Mouse (Mus musculus) megakaryocyte, embryonic 14.5 days (primary cell): ENCODE data around the gene Gas8. TPM values are rescaled to one million over a fixed set of nuclear protein-coding genes. Genes with fewer than 3 reads are reported as not detected.

Experiments used
- H3K27me3 ChIP-seq: replicated peaks from 2 replicates; pipeline ENCODE3; 2012; ENCODE audit warnings: inconsistent platforms
- H3K36me3 ChIP-seq: replicated peaks from 2 replicates; pipeline ENCODE3; 2012; ENCODE audit warnings: low read length, inconsistent platforms, mixed read lengths
- H3K4me1 ChIP-seq: 2 replicates; pipeline ENCODE4 v1.6.1; 2012; ENCODE audit warnings: inconsistent platforms
- H3K4me3 ChIP-seq: replicated peaks from 2 replicates; pipeline ENCODE3; 2012; ENCODE audit warnings: moderate library complexity, mild to moderate bottlenecking, inconsistent platforms
- H3K9me3 ChIP-seq: 2 replicates; pipeline ENCODE4 v1.6.1; 2012; ENCODE audit warnings: inconsistent platforms
- FLI1 ChIP-seq: IDR thresholded peaks from 2 replicates; pipeline ENCODE4 v1.6.1; 2012; ENCODE audit warnings: low read length, inconsistent platforms, mixed read lengths
- GATA1 ChIP-seq: IDR thresholded peaks from 3 replicates; pipeline ENCODE4 v1.6.1; 2012; ENCODE audit warnings: mixed read lengths, low read length, inconsistent platforms, borderline replicate concordance
- polyA plus RNA-seq: library from polyadenylated mRNA; stranded (reverse); fragments of >175 nt; gene quantifications from 2 replicates; pipeline ENCODE4 v1.2.3, GENCODE M21; 2012; ENCODE audit warnings: low replicate concordance; ENCODE audit not compliant: insufficient read depth

Gene Gas8
- polyA plus RNA-seq, 1 experiment, result 21.3 TPM

DNA sequence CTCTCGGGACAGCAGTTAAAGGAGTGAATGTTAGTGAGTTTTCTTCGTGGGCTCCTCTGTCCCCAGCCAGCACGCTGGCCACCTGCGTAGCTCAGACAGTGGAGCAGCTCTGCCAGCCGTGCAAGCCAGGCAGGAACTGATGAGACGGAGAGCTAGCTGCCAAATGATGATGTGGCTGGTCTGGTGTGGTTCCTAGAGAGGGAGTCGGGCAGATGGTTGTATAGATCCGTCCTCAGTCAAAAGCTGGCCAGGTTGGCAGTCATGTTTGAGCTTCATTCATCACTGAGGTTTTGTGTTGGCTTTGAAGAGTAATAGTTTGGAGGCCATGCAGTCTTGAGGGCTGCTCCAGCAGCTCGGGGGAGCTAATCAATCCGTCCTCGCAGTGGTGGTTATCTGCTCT is 19.7 kb upstream of the Gas8 start:
- Histone ChIP-seq H3K36me3 (peaks cover 100% of the 10 kb centered on the region), H3K4me1 (peaks cover 9% of the 10 kb centered on the region), H3K27me3 (no peaks in the 10 kb centered on the region), H3K9me3 (peaks cover 9% of the 10 kb centered on the region), H3K4me3 (no peak overlapping the region)
- TF ChIP-seq GATA1 (no peak), FLI1 (no peak)

- Histone ChIP-seq H3K4me1 (peaks cover 9% of the 10 kb centered on the region), H3K27me3 (no peaks in the 10 kb centered on the region), H3K4me3 (no peak overlapping the region), H3K36me3 (peaks cover 100% of the 10 kb centered on the region), H3K9me3 (peaks cover 9% of the 10 kb centered on the region)
- no peak for TF ChIP-seq FLI1
- no peak for TF ChIP-seq GATA1
Measured at GRCm38 (mm10) chr8:123499556-123499955, 19.1 kb upstream of the Gas8 start.

GRCm38 (mm10) chr8:123502192-123502591 is 16.4 kb upstream of the Gas8 start:
- Histone ChIP-seq H3K36me3 (peaks cover 100% of the 10 kb centered on the region), H3K4me3 (no peak overlapping the region), H3K4me1 (peaks cover 10% of the 10 kb centered on the region), H3K27me3 (no peaks in the 10 kb centered on the region), H3K9me3 (peaks cover 9% of the 10 kb centered on the region)
- TF ChIP-seq GATA1 (no peak), FLI1 (no peak)

DNA sequence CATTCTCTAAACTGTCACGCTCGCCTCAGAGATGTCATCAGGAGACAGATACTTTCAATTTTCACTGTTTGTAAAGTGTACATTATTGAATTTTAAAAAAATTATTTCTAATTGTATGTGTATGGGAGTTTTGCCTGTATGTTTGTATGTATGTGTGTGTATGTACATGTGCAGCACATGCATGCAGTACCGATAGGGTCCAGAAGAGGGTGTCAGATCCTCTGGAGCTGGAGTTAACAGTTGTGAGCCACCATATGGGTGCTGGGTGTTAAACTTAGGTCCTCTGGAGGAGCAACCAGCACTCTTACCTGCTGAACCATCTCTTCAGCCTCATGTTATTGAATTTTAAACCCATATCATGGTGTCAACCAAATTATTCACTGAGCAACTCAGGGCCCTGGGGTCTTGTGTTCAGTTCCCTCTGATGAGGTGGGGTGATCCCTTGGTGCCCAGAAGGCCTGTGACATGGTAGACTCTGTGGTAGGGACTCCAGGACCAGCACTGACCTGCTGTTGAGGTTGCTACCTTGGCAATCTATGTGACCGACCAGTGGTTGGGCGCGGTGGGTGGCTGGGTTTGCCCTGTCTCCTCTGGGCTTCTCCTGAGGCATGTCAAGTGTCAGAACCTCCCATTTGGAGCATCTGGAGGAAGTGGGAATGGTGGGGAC is 14.7 kb upstream of the Gas8 start:
- Histone ChIP-seq H3K4me3 (no peak overlapping the region), H3K4me1 (peaks cover 13% of the 10 kb centered on the region), H3K36me3 (peaks cover 100% of the 10 kb centered on the region), H3K9me3 (peaks cover 9% of the 10 kb centered on the region), H3K27me3 (no peaks in the 10 kb centered on the region)
- TF ChIP-seq GATA1 (no peak), FLI1 (no peak)

DNA sequence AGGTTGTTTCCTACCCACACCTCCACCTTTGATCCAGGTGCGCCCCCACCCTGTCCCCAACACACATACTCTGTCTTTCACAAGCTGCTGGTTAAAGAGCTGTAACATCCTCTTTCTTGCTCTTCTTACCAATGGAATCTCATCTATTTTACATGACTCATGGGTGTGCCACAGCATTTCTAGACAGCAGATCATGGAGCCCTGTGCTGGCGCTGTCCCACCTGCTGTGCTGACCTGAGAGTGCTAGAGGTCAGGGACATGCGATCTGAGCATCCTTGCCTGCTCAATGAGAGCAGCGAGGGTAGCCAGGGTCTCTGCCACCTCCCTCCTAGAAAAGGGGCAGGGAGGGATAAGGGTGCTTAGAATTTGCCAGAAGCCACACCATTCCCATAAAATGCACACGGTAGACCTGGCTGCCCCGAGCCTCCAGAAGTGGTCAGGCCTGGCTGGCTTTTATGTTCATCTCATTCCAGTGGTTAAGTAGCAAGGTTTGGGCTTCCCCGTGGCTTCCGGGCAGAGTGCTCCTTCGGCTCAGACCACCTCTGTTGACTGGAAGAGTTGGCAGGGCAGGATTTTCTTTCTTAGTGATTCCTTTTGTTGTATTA is 13.9 kb upstream of the Gas8 start:
- H3K9me3 ChIP-seq, result peaks cover 9% of the 10 kb centered on the region
- no peak overlapping the region for H3K4me3 ChIP-seq
- H3K27me3 ChIP-seq, result peaks cover 2% of the 10 kb centered on the region
- peaks cover 14% of the 10 kb centered on the region for H3K4me1 ChIP-seq
- TF ChIP-seq GATA1 (no peak), FLI1 (no peak)
- peaks cover 100% of the 10 kb centered on the region for H3K36me3 ChIP-seq

DNA sequence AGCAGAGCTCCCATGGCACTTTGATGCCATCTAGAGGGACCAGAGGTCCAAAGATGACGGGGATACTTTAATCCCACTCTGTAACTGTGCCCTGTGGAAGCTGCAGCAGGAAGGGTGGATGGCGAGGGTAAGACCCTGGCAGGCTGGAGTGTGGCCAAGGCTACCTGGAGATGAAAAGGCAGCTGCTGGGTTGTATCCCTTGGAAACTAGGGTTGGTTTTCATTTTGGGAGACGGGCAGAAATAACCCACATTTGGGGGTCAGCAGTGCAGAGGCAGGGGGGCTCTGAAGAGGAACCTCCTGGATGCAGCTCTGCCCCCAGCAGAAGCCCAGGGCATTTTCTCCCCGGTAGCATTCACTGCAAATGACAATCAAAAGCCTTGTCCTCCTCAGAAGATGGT is 13.4 kb upstream of the Gas8 start:
- Histone ChIP-seq H3K4me3 (no peak overlapping the region), H3K9me3 (peaks cover 9% of the 10 kb centered on the region), H3K4me1 (peaks cover 18% of the 10 kb centered on the region), H3K36me3 (peaks cover 100% of the 10 kb centered on the region), H3K27me3 (peaks cover 6% of the 10 kb centered on the region)
- TF ChIP-seq FLI1, result no peak
- no peak for TF ChIP-seq GATA1

DNA sequence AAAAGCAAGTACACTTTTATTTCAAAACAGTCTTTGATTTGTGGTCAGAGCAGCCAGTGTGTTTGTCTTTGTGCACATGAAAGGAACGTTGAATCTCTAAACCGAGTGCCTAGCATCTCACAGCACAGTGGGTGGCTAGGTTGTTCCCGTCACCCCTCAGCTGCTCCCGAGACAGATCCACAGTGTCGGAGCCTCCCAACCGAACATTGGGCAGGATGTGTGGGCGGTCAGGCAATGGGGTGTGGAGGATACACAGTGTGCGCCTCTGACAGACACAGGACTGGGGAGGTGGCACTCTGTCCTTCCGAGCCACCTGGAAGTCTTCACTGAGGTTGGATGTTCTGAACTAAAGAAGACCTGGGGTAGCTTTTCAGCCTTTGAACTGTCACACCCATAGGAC is 12.9 kb upstream of the Gas8 start:
- TF ChIP-seq FLI1 (no peak), GATA1 (no peak)
- peaks cover 96% of the 10 kb centered on the region for H3K36me3 ChIP-seq
- no peak overlapping the region for H3K4me3 ChIP-seq
- H3K4me1 ChIP-seq, result peaks cover 20% of the 10 kb centered on the region
- peaks cover 8% of the 10 kb centered on the region for H3K27me3 ChIP-seq
- peaks cover 9% of the 10 kb centered on the region for H3K9me3 ChIP-seq

- Histone ChIP-seq H3K4me3 (peak overlapping the region; percentile 57), H3K27me3 (peaks cover 16% of the 10 kb centered on the region), H3K36me3 (peaks cover 85% of the 10 kb centered on the region), H3K4me1 (peaks cover 23% of the 10 kb centered on the region), H3K9me3 (peaks cover 9% of the 10 kb centered on the region)
- TF ChIP-seq GATA1 (no peak), FLI1 (no peak)
Measured at GRCm38 (mm10) chr8:123507153-123507552, 11.5 kb upstream of the Gas8 start.

- Histone ChIP-seq H3K4me3 (no peak overlapping the region), H3K4me1 (peaks cover 43% of the 10 kb centered on the region), H3K27me3 (peaks cover 52% of the 10 kb centered on the region), H3K36me3 (peaks cover 48% of the 10 kb centered on the region), H3K9me3 (no peaks in the 10 kb centered on the region)
- TF ChIP-seq FLI1 (no peak), GATA1 (no peak)
Measured at GRCm38 (mm10) chr8:123510819-123511218, 7.8 kb upstream of the Gas8 start.

DNA sequence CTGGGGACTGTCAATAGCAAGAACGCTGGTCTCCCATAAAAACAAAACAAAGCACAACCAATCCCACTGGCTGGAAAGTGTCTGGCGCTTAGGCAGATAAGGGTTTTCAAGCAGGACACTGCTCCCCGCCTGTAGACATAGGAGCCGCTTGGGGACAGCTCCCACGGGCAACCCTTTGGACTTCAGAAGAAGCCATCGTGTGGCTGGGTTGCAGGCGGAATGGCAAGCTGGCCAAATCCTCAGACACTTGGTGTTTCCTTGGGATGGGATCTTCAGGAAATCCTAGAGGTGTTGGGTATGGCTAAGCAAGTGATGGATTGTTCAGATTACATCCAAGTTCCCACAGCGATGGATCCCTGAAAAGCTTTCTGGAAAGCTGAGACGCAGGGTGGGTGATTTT is 4.5 kb upstream of the Gas8 start:
- Histone ChIP-seq H3K9me3 (no peaks in the 10 kb centered on the region), H3K27me3 (peaks cover 71% of the 10 kb centered on the region), H3K4me3 (no peak overlapping the region), H3K4me1 (peaks cover 44% of the 10 kb centered on the region), H3K36me3 (peaks cover 15% of the 10 kb centered on the region)
- TF ChIP-seq GATA1 (no peak), FLI1 (no peak)

- peak within 1 kb of the TSS; percentile 89 for H3K4me3 ChIP-seq
- peaks cover 46% of the 10 kb centered on the region for H3K4me1 ChIP-seq
- peaks cover 7% of the 10 kb centered on the region for H3K36me3 ChIP-seq
- no peaks in the 10 kb centered on the region for H3K9me3 ChIP-seq
- TF ChIP-seq FLI1 (no peak), GATA1 (no peak)
- peaks cover 67% of the 10 kb centered on the region for H3K27me3 ChIP-seq
Measured at GRCm38 (mm10) chr8:123514781-123515539, 3.7 kb upstream of the Gas8 start, which contains the start of gene Dbndd1. Dbndd1 (minus strand) TSS chr8:123515463.
